Mouse (Mus musculus): ENCODE results near the gene Psmb8.

DNA sequence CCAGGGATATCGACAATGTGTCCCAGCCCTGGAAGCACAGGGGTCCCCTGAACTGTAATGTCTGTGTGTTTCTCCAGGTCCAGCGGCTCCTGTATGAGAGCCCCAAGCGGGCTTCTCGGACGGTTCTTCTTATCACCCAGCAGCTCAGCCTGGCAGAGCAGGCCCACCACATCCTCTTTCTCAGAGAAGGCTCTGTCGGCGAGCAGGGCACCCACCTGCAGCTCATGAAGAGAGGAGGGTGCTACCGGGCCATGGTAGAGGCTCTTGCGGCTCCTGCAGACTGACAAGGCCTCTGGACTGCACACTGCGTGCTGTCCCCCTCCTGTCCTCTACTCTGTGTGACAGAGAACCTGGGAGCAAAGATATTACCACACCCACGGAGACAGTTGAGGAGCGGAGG is 1.0 kb upstream of the Psmb8 start:
- TF ChIP-seq EP300 (IDR thresholded peaks at IDR 0.05; ENCODE audit: low read depth) = no peak
- TF ChIP-seq CTCF (IDR thresholded peaks at IDR 0.05; ENCODE audit: low read depth) = no peak

Data from heart, postnatal 0 days (tissue).